Mouse (Mus musculus) stomach, embryonic 16.5 days (tissue): ENCODE data around the gene Anapc2. TPM values are rescaled to one million over a fixed set of nuclear protein-coding genes. Genes with fewer than 3 reads are reported as not detected.

Experiments
- polyA plus RNA-seq: library from polyadenylated mRNA; unstranded; fragments of >200 nt; fragmentation: Nextera tagmentation; extraction: Ambion mirVana; gene quantifications from 2 replicates; pipeline ENCODE4 v1.2.1, GENCODE M21; 2015

Gene Anapc2
- polyA plus RNA-seq, 1 experiment from 2014 or later: 123 TPM

Other genes starting within 250 kb of the Anapc2 start
- 57.2 and 62.0 TPM in 2 replicates for gene Nsmf, start 218.1 kb upstream of the Anapc2 start, polyA plus RNA-seq
- gene Entpd8, start 192.2 kb upstream of the Anapc2 start, polyA plus RNA-seq: 2.5 and 2.6 TPM in 2 replicates
- 8.1 and 8.8 TPM in 2 replicates for gene Noxa1, start 177.3 kb upstream of the Anapc2 start, polyA plus RNA-seq
- gene Nrarp, start 91.7 kb upstream of the Anapc2 start, polyA plus RNA-seq: 9.9 and 11.0 TPM in 2 replicates
- 16.8 and 19.2 TPM in 2 replicates for gene Tor4a, start 75.6 kb upstream of the Anapc2 start, polyA plus RNA-seq
- 102 and 109 TPM in 2 replicates for gene Nelfb, start 61.0 kb upstream of the Anapc2 start, polyA plus RNA-seq
- gene Stpg3, start 57.8 kb upstream of the Anapc2 start, polyA plus RNA-seq: 0.06 TPM in 1 of 2 replicates, not detected in the other
- gene Fam166a, start 53.7 kb upstream of the Anapc2 start, polyA plus RNA-seq: not detected in 2 replicates
- 631 and 720 TPM in 2 replicates for gene Tubb4b, start 47.8 kb upstream of the Anapc2 start, polyA plus RNA-seq
- gene Slc34a3, start 38.1 kb upstream of the Anapc2 start, polyA plus RNA-seq: 0.71 and 1.1 TPM in 2 replicates
- 0.23 and 0.64 TPM in 2 replicates for gene Rnf224, start 35.7 kb upstream of the Anapc2 start, polyA plus RNA-seq
- 11.3 and 14.2 TPM in 2 replicates for gene Rnf208, start 30.2 kb upstream of the Anapc2 start, polyA plus RNA-seq
- gene Cysrt1, start 30.0 kb upstream of the Anapc2 start, polyA plus RNA-seq: 66.0 and 120 TPM in 2 replicates
- gene AL732309.1, start 25.6 kb upstream of the Anapc2 start, polyA plus RNA-seq: 10.1 and 12.8 TPM in 2 replicates
- 19.5 and 20.2 TPM in 2 replicates for gene Tmem203, start 17.0 kb upstream of the Anapc2 start, polyA plus RNA-seq
- 17.9 and 19.0 TPM in 2 replicates for gene Tprn, start 9.9 kb upstream of the Anapc2 start, polyA plus RNA-seq
- 199 TPM in 2 replicates for gene Ssna1, start within 50 bp of the Anapc2 start, polyA plus RNA-seq
- not detected in 2 replicates for gene Tmem210, start 15.7 kb downstream of the Anapc2 start, polyA plus RNA-seq
- 14.3 and 20.3 TPM in 2 replicates for gene Lrrc26, start 17.4 kb downstream of the Anapc2 start, polyA plus RNA-seq
- gene Grin1, start 46.7 kb downstream of the Anapc2 start, polyA plus RNA-seq: 2.0 and 2.3 TPM in 2 replicates
- gene Man1b1, start 59.9 kb downstream of the Anapc2 start, polyA plus RNA-seq: 46.0 and 47.0 TPM in 2 replicates
- 23.8 and 26.8 TPM in 2 replicates for gene Dpp7, start 83.9 kb downstream of the Anapc2 start, polyA plus RNA-seq
- gene Uap1l1, start 93.2 kb downstream of the Anapc2 start, polyA plus RNA-seq: 34.8 and 40.0 TPM in 2 replicates
- gene Sapcd2, start 99.8 kb downstream of the Anapc2 start, polyA plus RNA-seq: 30.7 and 35.9 TPM in 2 replicates
- 16.6 and 19.4 TPM in 2 replicates for gene Entpd2, start 123.4 kb downstream of the Anapc2 start, polyA plus RNA-seq
- 54.9 and 66.1 TPM in 2 replicates for gene Npdc1, start 126.9 kb downstream of the Anapc2 start, polyA plus RNA-seq
- 0.19 TPM in 1 of 2 replicates, not detected in the other for gene Fut7, start 150.8 kb downstream of the Anapc2 start, polyA plus RNA-seq
- gene Abca2, start 156.2 kb downstream of the Anapc2 start, polyA plus RNA-seq: 4.0 and 4.6 TPM in 2 replicates
- gene Clic3, start 184.4 kb downstream of the Anapc2 start, polyA plus RNA-seq: 60.5 and 113 TPM in 2 replicates
- gene Paxx, start 188.6 kb downstream of the Anapc2 start, polyA plus RNA-seq: 44.1 and 49.4 TPM in 2 replicates
- gene Ptgds, start 197.6 kb downstream of the Anapc2 start, polyA plus RNA-seq: 6.1 and 6.7 TPM in 2 replicates
- gene Lcn12, start 221.4 kb downstream of the Anapc2 start, polyA plus RNA-seq: not detected in 2 replicates
- gene Fbxw5, start 228.3 kb downstream of the Anapc2 start, polyA plus RNA-seq: 76.5 and 86.0 TPM in 2 replicates
- gene C8g, start 229.2 kb downstream of the Anapc2 start, polyA plus RNA-seq: 8.9 and 9.5 TPM in 2 replicates